Mouse (Mus musculus) forebrain, postnatal 0 days (tissue): ENCODE measurements around the gene Camk2d. TPM values are rescaled to one million over a fixed set of nuclear protein-coding genes. Genes with fewer than 3 reads are reported as not detected.
A peak's percentile ranks its signal among the peaks of the same experiment; 100 is the strongest.

Experiments used
- ATAC-seq: fragments of 200-750 bp; cut with Nextera tagmentation; 2 replicates; pipeline ENCODE4 v1.8.0; 2017; ENCODE audit warnings: mild to moderate bottlenecking, moderate library complexity
- DNase-seq: peaks from one replicate; pipeline ENCODE4 v3.0.0-alpha.2; 2015
- H3K27ac ChIP-seq: fragments of 300-500 bp; sonication (generic); 2 replicates; pipeline ENCODE4 v1.5.1; 2014; ENCODE audit warnings: low read depth, mild to moderate bottlenecking, antibody characterized with exemption, low read length, moderate library complexity, mixed read lengths
- H3K27me3 ChIP-seq: fragments of 300-500 bp; sonication (generic); 2 replicates; pipeline ENCODE4 v1.6.1; 2014; ENCODE audit warnings: mild to moderate bottlenecking, low read length, mixed read lengths; ENCODE audit not compliant: insufficient read depth
- H3K36me3 ChIP-seq: fragments of 300-500 bp; sonication (generic); 2 replicates; pipeline ENCODE4 v1.6.1; 2014; ENCODE audit warnings: mild to moderate bottlenecking, moderate library complexity; ENCODE audit not compliant: insufficient read depth
- H3K4me1 ChIP-seq: fragments of 300-500 bp; sonication (generic); 2 replicates; pipeline ENCODE4 v1.6.1; 2014; ENCODE audit warnings: antibody characterized with exemption; ENCODE audit not compliant: insufficient read depth
- H3K4me2 ChIP-seq: fragments of 300-500 bp; sonication (generic); 2 replicates; pipeline ENCODE4 v1.6.1; 2014; ENCODE audit warnings: low read depth, mild to moderate bottlenecking, moderate library complexity
- H3K4me3 ChIP-seq: fragments of 300-500 bp; sonication (generic); 2 replicates; pipeline ENCODE4 v1.5.1; 2014; ENCODE audit warnings: low read depth, low read length, mixed read lengths
- H3K9ac ChIP-seq: fragments of 300-500 bp; sonication (generic); 2 replicates; pipeline ENCODE4 v1.6.1; 2014; ENCODE audit warnings: mild to moderate bottlenecking
- H3K9me3 ChIP-seq: fragments of 300-500 bp; sonication (generic); 2 replicates; pipeline ENCODE4 v1.6.1; 2016; ENCODE audit warnings: low read length
- CTCF ChIP-seq: sonication (generic); IDR thresholded peaks from 2 replicates; pipeline ENCODE4 v1.5.1; 2016; ENCODE audit warnings: antibody characterized with exemption, control low read depth, low read depth
- WGBS: fragments of 180-500 bp; shearing (Covaris S2); extraction: QIAGEN DNeasy Blood & Tissue Kit; methylation state at CpG from one replicate; pipeline ENCODE4 v1.1.7; 2014; 5-methylcytosine and 5-hydroxymethylcytosine counted together
- polyA plus RNA-seq: library from polyadenylated mRNA; unstranded; fragments of >200 nt; fragmentation: Nextera tagmentation; extraction: Ambion mirVana; gene quantifications from 2 replicates; pipeline ENCODE4 v1.2.1, GENCODE M21; 2015
- total RNA-seq: library from RNA; depleted of rRNA; stranded (reverse); fragments of >200 nt; gene quantifications from 2 replicates; pipeline ENCODE4 v1.2.3, GENCODE M21; 2014

Camk2d gene
- total and polyA plus RNA-seq, 2 experiments from 2014 or later: 52.8 to 97.7 TPM

- H3K27ac ChIP-seq: no peak overlapping the region
Measured at GRCm38 (mm10) chr3:126667451-126667850, 71.3 kb downstream of the Camk2d start.

GRCm38 (mm10) chr3:126668123-126668522 lies 72.0 kb downstream of the Camk2d start:
- peak; percentile 28 for DNase-seq
- Histone ChIP-seq H3K9me3 (no peaks in the 10 kb centered on the region), H3K27me3 (no peaks in the 10 kb centered on the region), H3K4me2 (no peak overlapping the region), H3K4me1 (no peaks in the 10 kb centered on the region), H3K36me3 (no peaks in the 10 kb centered on the region), H3K4me3 (no peak overlapping the region), H3K27ac (no peak overlapping the region), H3K9ac (no peak overlapping the region)
- ATAC-seq: peak; percentile 41; the same call in 1 of the 2 replicates
- 21% methylated on average over 3 of the region's 3 CpGs for WGBS
- no peak for TF ChIP-seq CTCF

More at GRCm38 (mm10) chr3:126667451-126667850, 71.3 kb downstream of the Camk2d start:
- no peak overlapping the region for H3K4me2 ChIP-seq
- no peaks in the 10 kb centered on the region for H3K27me3 ChIP-seq
- no peaks in the 10 kb centered on the region for H3K36me3 ChIP-seq
- DNase-seq: peak; percentile 50
- no peaks in the 10 kb centered on the region for H3K4me1 ChIP-seq
- no peaks in the 10 kb centered on the region for H3K9me3 ChIP-seq
- 41% methylated on average over 7 of the region's 7 CpGs for WGBS
- peak; percentile 70 for ATAC-seq
- H3K4me3 ChIP-seq: no peak overlapping the region
- H3K9ac ChIP-seq: no peak overlapping the region
- no peak for TF ChIP-seq CTCF

- no peaks in the 10 kb centered on the region for H3K36me3 ChIP-seq
- no peak for DNase-seq
- H3K4me1 ChIP-seq: no peaks in the 10 kb centered on the region
- H3K4me2 ChIP-seq: no peak overlapping the region
- no peak overlapping the region for H3K4me3 ChIP-seq
- no peak overlapping the region for H3K9ac ChIP-seq
- TF ChIP-seq CTCF: no peak
- ATAC-seq: no peak
- H3K27ac ChIP-seq: no peak overlapping the region
- no peaks in the 10 kb centered on the region for H3K9me3 ChIP-seq
- 56% methylated on average over 10 of the region's 10 CpGs for WGBS
- H3K27me3 ChIP-seq: no peaks in the 10 kb centered on the region
Measured at GRCm38 (mm10) chr3:126668692-126669091, 72.6 kb downstream of the Camk2d start.

GRCm38 (mm10) chr3:126670413-126670812 lies 74.3 kb downstream of the Camk2d start:
- no peaks in the 10 kb centered on the region for H3K9me3 ChIP-seq
- H3K27me3 ChIP-seq: no peaks in the 10 kb centered on the region
- no peak overlapping the region for H3K9ac ChIP-seq
- whole genome bisulfite sequencing: 66% methylated on average over 3 of the region's 3 CpGs
- H3K4me1 ChIP-seq: no peaks in the 10 kb centered on the region
- H3K4me2 ChIP-seq: no peak overlapping the region
- TF ChIP-seq CTCF: no peak
- H3K36me3 ChIP-seq: no peaks in the 10 kb centered on the region
- ATAC-seq: no peak
- DNase-seq: no peak
- no peak overlapping the region for H3K4me3 ChIP-seq
- H3K27ac ChIP-seq: no peak overlapping the region

- TF ChIP-seq CTCF: no peak
- no peak for ATAC-seq
- no peaks in the 10 kb centered on the region for H3K36me3 ChIP-seq
- no peak overlapping the region for H3K9ac ChIP-seq
- no peaks in the 10 kb centered on the region for H3K4me1 ChIP-seq
- no peak for DNase-seq
- no peaks in the 10 kb centered on the region for H3K9me3 ChIP-seq
- no peak overlapping the region for H3K4me3 ChIP-seq
- no peak overlapping the region for H3K27ac ChIP-seq
- no peaks in the 10 kb centered on the region for H3K27me3 ChIP-seq
- 52% methylated on average over 6 of the region's 6 CpGs for WGBS
- H3K4me2 ChIP-seq: no peak overlapping the region
Measured at GRCm38 (mm10) chr3:126671292-126671691, 75.2 kb downstream of the Camk2d start.

GRCm38 (mm10) chr3:126681051-126681450 lies 84.9 kb downstream of the Camk2d start:
- Histone ChIP-seq H3K9me3 (no peaks in the 10 kb centered on the region), H3K36me3 (no peaks in the 10 kb centered on the region), H3K4me1 (no peaks in the 10 kb centered on the region), H3K4me2 (no peak overlapping the region), H3K4me3 (no peak overlapping the region), H3K27ac (no peak overlapping the region), H3K9ac (no peak overlapping the region), H3K27me3 (no peaks in the 10 kb centered on the region)
- TF ChIP-seq CTCF: no peak
- no peak for DNase-seq
- 79% methylated on average over 5 of the region's 5 CpGs for WGBS
- ATAC-seq: peak; percentile 78; the same call in 1 of the 2 replicates

- WGBS: 91% methylated on average over 4 of the region's 4 CpGs
- no peak for ATAC-seq
- no peaks in the 10 kb centered on the region for H3K4me1 ChIP-seq
Measured at GRCm38 (mm10) chr3:126681996-126682395, 85.9 kb downstream of the Camk2d start.

GRCm38 (mm10) chr3:126685363-126685762 lies 89.3 kb downstream of the Camk2d start:
- Histone ChIP-seq H3K4me1 (no peaks in the 10 kb centered on the region), H3K36me3 (no peaks in the 10 kb centered on the region), H3K4me3 (no peak overlapping the region), H3K4me2 (no peak overlapping the region), H3K9me3 (no peaks in the 10 kb centered on the region), H3K9ac (no peak overlapping the region), H3K27ac (no peak overlapping the region), H3K27me3 (no peaks in the 10 kb centered on the region)
- no peak for DNase-seq
- WGBS: 51% methylated on average over 6 of the region's 6 CpGs
- TF ChIP-seq CTCF: no peak
- ATAC-seq: no peak

More at GRCm38 (mm10) chr3:126681996-126682395, 85.9 kb downstream of the Camk2d start:
- Histone ChIP-seq H3K4me2 (no peak overlapping the region), H3K4me3 (no peak overlapping the region), H3K9me3 (no peaks in the 10 kb centered on the region), H3K36me3 (no peaks in the 10 kb centered on the region), H3K9ac (no peak overlapping the region), H3K27me3 (no peaks in the 10 kb centered on the region), H3K27ac (no peak overlapping the region)
- DNase-seq: no peak
- TF ChIP-seq CTCF: no peak
